Mouse (Mus musculus) kidney, adult 2 months (tissue): ENCODE measurements around the gene Acat3.

Experiments
- CTCF ChIP-seq: fragments of 200-500 bp; conservative IDR thresholded peaks from 2 replicates; pipeline ENCODE4 v1.5.1; 2011; ENCODE audit warnings: low read depth, mild to moderate bottlenecking, control low read depth, low read length, moderate library complexity, mixed read lengths; ENCODE audit not compliant: insufficient read depth, insufficient read length
- POLR2A ChIP-seq: fragments of 200-500 bp; IDR thresholded peaks from one replicate; pipeline ENCODE4 v1.6.1; 2011; ENCODE audit warnings: low read depth, low read length, control low read depth

DNA sequence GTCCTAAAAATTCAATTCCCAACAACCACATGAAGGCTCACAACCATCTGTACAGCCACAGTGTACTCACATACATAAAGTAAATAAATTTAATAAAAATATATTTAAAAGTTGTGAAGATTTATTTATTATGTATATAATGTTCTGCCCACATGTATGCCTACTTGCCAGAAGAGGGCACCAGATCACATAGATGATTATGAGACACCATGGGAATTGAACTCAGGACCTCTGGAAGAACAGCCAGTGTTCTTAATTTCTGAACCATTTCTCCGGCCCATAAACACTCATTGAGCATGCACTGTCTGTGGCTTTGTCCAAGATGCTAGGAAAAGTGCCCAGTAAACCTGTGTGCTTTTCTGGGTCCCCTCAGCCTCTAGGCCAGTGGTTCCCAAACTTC, 59.2 kb downstream of the Acat3 start:
- no peak for TF ChIP-seq CTCF
- TF ChIP-seq POLR2A, result no peak
